ENCODE assay signal across 7 mouse cellular contexts in genomic region chr10:58445850-58446249, GRCm38 (mm10). TPM values are rescaled to one million over a fixed set of nuclear protein-coding genes. Genes with fewer than 3 reads are reported as not detected.
DNase-seq lines count a peak whose midpoint lies in the region; ATAC-seq and TF ChIP-seq lines count a peak whose summit lies in the region.

No protein-coding gene starts in this region.

- no peaks in the 10 kb centered on the region for H3K9me3 ChIP-seq in heart, embryonic 11.5 days (replicated peaks; ENCODE audit: control insufficient read depth, low read length)
- H3K9me3 ChIP-seq in limb, embryonic 12.5 days, result no peaks in the 10 kb centered on the region
- H3K9me3 ChIP-seq in midbrain, embryonic 14.5 days (ENCODE audit: control insufficient read depth, low read length), result no peaks in the 10 kb centered on the region

- peak overlapping the region; percentile 82 for H3K9ac ChIP-seq in heart, embryonic 11.5 days (ENCODE audit: low read depth, low read length)
- peak overlapping the region; percentile 95 for H3K9ac ChIP-seq in limb, embryonic 12.5 days (replicated peaks)
- peak overlapping the region; percentile 83 for H3K9ac ChIP-seq in midbrain, embryonic 14.5 days (replicated peaks; ENCODE audit: low read length)

- no peak for TF ChIP-seq POLR2A in testis, adult 2 months (IDR thresholded peaks at IDR 0.05; ENCODE audit: control insufficient read depth, low read depth, low read length)

- WGBS in heart, embryonic 11.5 days (ENCODE audit: insufficient replicate concordance), result 26% methylated on average over 9 of the region's 9 CpGs
- WGBS in limb, embryonic 12.5 days, result 25% methylated on average over 9 of the region's 9 CpGs
- WGBS in midbrain, embryonic 14.5 days, result 19% methylated on average over 9 of the region's 9 CpGs

- peak overlapping the region; percentile 95 for H3K4me3 ChIP-seq in testis, adult 2 months (ENCODE audit: control insufficient read depth, low read depth, low read length)
- H3K4me3 ChIP-seq in heart, embryonic 11.5 days (ENCODE audit: low read depth, low read length), result peak overlapping the region; percentile 100
- H3K4me3 ChIP-seq in limb, embryonic 12.5 days (replicated peaks), result peak overlapping the region; percentile 99
- peak overlapping the region; percentile 97 for H3K4me3 ChIP-seq in midbrain, embryonic 14.5 days (replicated peaks; ENCODE audit: low read depth, low read length)

- H3K27me3 ChIP-seq in testis, adult 2 months (ENCODE audit: control insufficient read depth, insufficient read depth, low read length), result no peaks in the 10 kb centered on the region
- H3K27me3 ChIP-seq in heart, embryonic 11.5 days (ENCODE audit: control insufficient read depth, insufficient read depth, low read length), result no peaks in the 10 kb centered on the region; the same call in 1 of the 2 replicates
- no peaks in the 10 kb centered on the region for H3K27me3 ChIP-seq in limb, embryonic 12.5 days
- H3K27me3 ChIP-seq in midbrain, embryonic 14.5 days (ENCODE audit: control insufficient read depth, insufficient read depth, low read length), result no peaks in the 10 kb centered on the region

- no peak for TF ChIP-seq CTCF in testis, adult 2 months (IDR thresholded peaks at IDR 0.05; ENCODE audit: control insufficient read depth, insufficient read depth, insufficient replicate concordance, low read depth, low read length)

- no peak for DNase-seq in testis, postnatal 14 days (ENCODE audit: low spot score)
- DNase-seq in c-Kit-positive CD71-negative TER-119-negative erythroid progenitor cells, embryonic 14.5 days (ENCODE audit: low read depth), result peak; percentile 16
- DNase-seq in midbrain, embryonic 14.5 days, result peak; percentile 53
- no peak for DNase-seq in ovary, postnatal 10 days (ENCODE audit: low spot score)

- H3K27ac ChIP-seq in testis, adult 2 months (ENCODE audit: control insufficient read depth, insufficient read depth, low read depth, low read length), result peak overlapping the region; percentile 94
- H3K27ac ChIP-seq in heart, embryonic 11.5 days (ENCODE audit: low read depth, low read length), result peak overlapping the region; percentile 98
- peak overlapping the region; percentile 83 for H3K27ac ChIP-seq in limb, embryonic 12.5 days
- peak overlapping the region; percentile 95 for H3K27ac ChIP-seq in midbrain, embryonic 14.5 days (replicated peaks; ENCODE audit: low read depth, low read length)

- no peak for ATAC-seq in heart, embryonic 11.5 days (replicated peaks; ENCODE audit: insufficient number of reproducible peaks, low FRiP score, low TSS enrichment)
- 0 out of 2 replicates have a peak, but pooled peaks have one; percentile 5 for ATAC-seq in limb, embryonic 12.5 days (ENCODE audit: insufficient number of reproducible peaks, insufficient read depth, low FRiP score, low TSS enrichment, low read depth)
- ATAC-seq in midbrain, embryonic 14.5 days (ENCODE audit: low FRiP score, low TSS enrichment), result peak; percentile 22; the same call in 1 of the 2 replicates

- peak overlapping the region; percentile 71 for H3K4me2 ChIP-seq in heart, embryonic 11.5 days
- peak overlapping the region; percentile 61 for H3K4me2 ChIP-seq in limb, embryonic 12.5 days
- peak overlapping the region; percentile 82 for H3K4me2 ChIP-seq in midbrain, embryonic 14.5 days (ENCODE audit: low read length)

- no peaks in the 10 kb centered on the region for H3K36me3 ChIP-seq in testis, adult 2 months (ENCODE audit: control insufficient read depth, insufficient read depth, low read length)
- no peaks in the 10 kb centered on the region for H3K36me3 ChIP-seq in heart, embryonic 11.5 days (ENCODE audit: control insufficient read depth, insufficient read depth, low read length)
- H3K36me3 ChIP-seq in limb, embryonic 12.5 days, result no peaks in the 10 kb centered on the region
- no peaks in the 10 kb centered on the region for H3K36me3 ChIP-seq in midbrain, embryonic 14.5 days (ENCODE audit: control insufficient read depth, insufficient read depth, low read length)

- peaks cover 5% of the 10 kb centered on the region for H3K4me1 ChIP-seq in testis, adult 2 months (ENCODE audit: control insufficient read depth, insufficient read depth, low read length)
- peaks cover 3% of the 10 kb centered on the region; the same call in 1 of the 2 replicates for H3K4me1 ChIP-seq in heart, embryonic 11.5 days (ENCODE audit: control insufficient read depth, insufficient read depth, low read length)
- H3K4me1 ChIP-seq in limb, embryonic 12.5 days (replicated peaks), result peaks cover 7% of the 10 kb centered on the region; the same call in 1 of the 2 replicates
- no peaks in the 10 kb centered on the region for H3K4me1 ChIP-seq in midbrain, embryonic 14.5 days (ENCODE audit: control insufficient read depth, insufficient read depth, low read length)

RNA-seq across cellular contexts. Expression of gene Ranbp2, which starts 0.9 kb away (rescaled TPM):
- 5.1 and 6.8 TPM in 2 replicates for polyA plus RNA-seq in testis, adult 2 months (2012; rRNA removed)
- polyA plus RNA-seq in heart, embryonic 11.5 days (2014; fragmentation: Nextera tagmentation; extraction: Ambion mirVana), result 21.9 and 35.5 TPM in 2 replicates
- polyA plus RNA-seq in limb, embryonic 12.5 days (2016; fragmentation: Nextera tagmentation; extraction: Ambion mirVana), result 29.3 and 30.4 TPM in 2 replicates
- polyA plus RNA-seq in midbrain, embryonic 14.5 days (2014; fragmentation: Nextera tagmentation; extraction: Ambion mirVana), result 32.7 and 35.6 TPM in 2 replicates

RNA-seq across cellular contexts. Expression of gene Ccdc138, which starts 51.9 kb away (rescaled TPM):
- polyA plus RNA-seq in testis, adult 2 months (2012; rRNA removed), result 6.7 and 7.6 TPM in 2 replicates
- polyA plus RNA-seq in heart, embryonic 11.5 days (2014; fragmentation: Nextera tagmentation; extraction: Ambion mirVana), result 4.9 and 7.4 TPM in 2 replicates
- 13.9 and 15.4 TPM in 2 replicates for polyA plus RNA-seq in limb, embryonic 12.5 days (2016; fragmentation: Nextera tagmentation; extraction: Ambion mirVana)
- 7.8 and 8.4 TPM in 2 replicates for polyA plus RNA-seq in midbrain, embryonic 14.5 days (2014; fragmentation: Nextera tagmentation; extraction: Ambion mirVana)

Comparison
In these comparisons a context has a peak if more than half of its experiments do, and no peak if none do; other contexts are left out.
1. DNase-seq: peak in c-Kit-positive CD71-negative TER-119-negative erythroid progenitor cells, embryonic 14.5 days (single experiment) and midbrain, embryonic 14.5 days (single experiment); none in testis, postnatal 14 days (single experiment) and ovary, postnatal 10 days (single experiment).
2. Peak in every context shown above with its lines, with median percentiles within 50 percentile points of each other: H3K27ac ChIP-seq, H3K4me3 ChIP-seq, H3K4me2 ChIP-seq and H3K9ac ChIP-seq.